Mouse (Mus musculus) frontal cortex, postnatal 14 days (tissue): Measurements from ENCODE around the gene Gm5591.
"Not testable (repeated sequence)": the region's sequence is repeated elsewhere in the genome, so short reads cannot be mapped to it uniquely, and the experiment has no call there.

ENCODE experiments used
- DNase-seq, 2 experiments: peaks; one replicate each; pipeline ENCODE4 v3.0.0; 2022; ENCODE audit warnings: low spot score in 2 of 2

Gene Gm5591

DNA sequence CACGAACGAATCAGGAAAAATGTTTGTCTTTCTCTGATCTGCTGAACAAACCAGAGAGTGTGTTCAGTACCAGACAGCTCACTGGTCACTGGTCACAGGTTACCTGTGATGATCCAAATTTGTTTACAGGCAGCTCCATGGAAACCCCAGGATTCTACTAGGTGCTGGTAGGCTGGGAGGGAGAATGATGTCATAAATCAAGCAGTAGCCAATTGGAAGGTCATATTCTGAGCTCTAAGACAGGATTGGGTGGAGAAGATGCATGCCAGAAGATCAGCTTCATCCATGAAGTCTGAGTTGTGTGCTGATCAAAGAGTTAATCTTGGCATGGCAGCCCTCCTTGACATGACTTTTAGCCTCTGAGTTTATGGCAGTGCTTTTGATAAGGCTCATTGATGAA, at the start of gene Gm5591:
TSS of gene Gm5591 (minus strand) at position 101 of the 400 bp plus-strand sequence.
- DNase-seq, result not testable (repeated sequence)

- DNase-seq, result not testable (repeated sequence)
Observed at GRCm38 (mm10) chr7:38488468-38488867, 39.5 kb downstream of the Gm5591 start.
